Mouse (Mus musculus): ENCODE results near the gene Lrpap1. TPM values are rescaled to one million over a fixed set of nuclear protein-coding genes. Genes with fewer than 3 reads are reported as not detected.

Lrpap1 gene
- polyA plus RNA-seq, 1 experiment from 2014 or later: 77.9 TPM

DNA sequence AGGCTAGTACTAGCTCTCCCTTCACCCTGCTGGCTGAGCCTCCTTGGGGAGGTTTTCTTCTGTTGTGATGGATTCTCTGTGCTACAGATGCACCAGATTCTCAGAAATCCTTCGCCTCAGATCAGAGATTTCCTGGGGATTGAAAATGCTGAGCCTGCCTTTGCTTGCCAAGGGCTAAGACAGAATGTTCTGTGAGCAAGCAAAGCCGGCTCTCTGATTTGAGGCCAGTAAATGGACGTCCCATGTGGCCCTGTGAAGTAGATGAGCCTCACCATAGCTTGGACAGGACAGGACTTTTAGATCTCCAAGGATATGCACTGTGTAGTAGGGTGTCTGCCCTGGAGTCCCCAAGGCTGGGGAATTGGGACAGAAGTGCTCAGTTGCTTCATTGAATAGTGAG is 20.7 kb downstream of the Lrpap1 start:
- Histone ChIP-seq H3K4me1 (replicated peaks) (no peaks in the 10 kb centered on the region), H3K36me3 (replicated peaks) (no peaks in the 10 kb centered on the region), H3K4me3 (replicated peaks) (no peak overlapping the region), H3K4me2 (no peak overlapping the region), H3K9ac (no peak overlapping the region), H3K27ac (replicated peaks) (no peak overlapping the region), H3K27me3 (peaks cover 9% of the 10 kb centered on the region; the same call in 1 of the 2 replicates), H3K9me3 (replicated peaks) (no peaks in the 10 kb centered on the region)
- WGBS (ENCODE audit: insufficient replicate concordance): 57% methylated on average over 3 of the region's 3 CpGs
- no peak for ATAC-seq (ENCODE audit: insufficient read depth)

DNA sequence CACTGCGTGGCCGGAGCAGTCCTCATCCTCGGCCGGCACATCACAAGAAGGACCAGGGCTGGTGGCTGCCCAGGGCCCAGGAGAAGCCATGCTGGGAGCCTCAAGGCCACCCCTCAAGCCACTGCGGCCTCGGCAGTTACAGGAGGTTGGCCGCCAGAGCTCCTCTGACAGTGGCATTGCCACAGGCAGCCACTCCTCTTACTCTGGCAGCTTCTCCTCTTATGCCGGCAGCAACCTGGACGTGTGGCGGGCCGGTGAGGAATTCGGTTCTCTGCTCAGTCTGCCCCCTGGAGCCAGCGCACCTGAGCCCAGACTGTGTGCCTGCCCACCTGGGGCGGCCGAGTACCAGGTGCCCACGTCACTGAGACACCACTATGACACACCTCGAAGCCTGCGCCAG is 26.5 kb downstream of the Lrpap1 start:
- Histone ChIP-seq H3K4me1 (replicated peaks) (no peaks in the 10 kb centered on the region), H3K9ac (no peak overlapping the region), H3K4me2 (no peak overlapping the region), H3K9me3 (replicated peaks) (no peaks in the 10 kb centered on the region), H3K36me3 (replicated peaks) (no peaks in the 10 kb centered on the region), H3K4me3 (replicated peaks) (no peak overlapping the region), H3K27ac (replicated peaks) (no peak overlapping the region), H3K27me3 (peaks cover 22% of the 10 kb centered on the region)
- 42% methylated on average over 18 of the region's 18 CpGs for WGBS (ENCODE audit: insufficient replicate concordance)
- ATAC-seq (ENCODE audit: insufficient read depth): no peak

DNA sequence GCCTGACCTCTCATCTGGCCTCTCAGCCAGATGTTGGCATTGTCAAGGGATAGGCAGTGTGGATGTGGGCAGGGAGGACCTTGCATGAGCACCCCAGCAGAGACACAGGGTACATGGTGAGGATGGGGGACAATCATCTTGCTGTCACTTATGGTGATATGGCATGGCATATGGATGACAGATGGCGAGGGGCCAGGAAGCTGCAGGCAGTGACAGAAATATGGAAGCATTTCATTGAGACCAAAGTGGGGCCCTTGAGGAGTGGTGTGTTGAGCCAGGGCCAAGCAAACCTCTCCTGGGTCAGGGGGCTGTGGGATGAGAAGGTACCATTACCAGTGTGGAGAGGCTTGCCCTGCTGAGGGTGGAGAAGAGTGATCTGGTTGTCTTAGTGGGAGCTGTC is 29.2 kb downstream of the Lrpap1 start:
- Histone ChIP-seq H3K4me1 (replicated peaks) (no peaks in the 10 kb centered on the region), H3K4me3 (replicated peaks) (no peak overlapping the region), H3K9ac (no peak overlapping the region), H3K9me3 (replicated peaks) (no peaks in the 10 kb centered on the region), H3K27me3 (peaks cover 22% of the 10 kb centered on the region), H3K4me2 (no peak overlapping the region), H3K36me3 (replicated peaks) (no peaks in the 10 kb centered on the region), H3K27ac (replicated peaks) (no peak overlapping the region)
- ATAC-seq (ENCODE audit: insufficient read depth): no peak
- WGBS (ENCODE audit: insufficient replicate concordance): 51% methylated on average over 1 of the region's 1 CpGs

DNA sequence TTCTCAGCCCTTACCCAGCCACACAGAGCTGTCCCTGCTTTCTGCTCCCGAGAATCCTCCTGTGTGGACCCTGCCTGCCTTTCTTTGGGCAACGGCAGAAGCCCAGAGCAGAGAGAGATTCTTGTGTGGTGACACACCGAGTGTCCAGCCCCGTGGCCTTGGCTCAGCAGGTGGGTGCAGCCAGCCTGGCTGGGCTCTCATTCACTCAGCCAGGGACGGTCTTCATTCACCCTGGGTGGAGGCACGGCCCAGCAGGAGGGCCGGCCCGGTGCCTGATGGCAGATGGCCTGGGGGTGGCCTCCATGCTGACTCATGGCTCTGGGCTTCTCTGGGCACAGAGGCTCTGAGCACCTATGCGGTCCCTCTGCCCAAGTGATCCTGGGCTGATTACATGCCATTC is 31.6 kb downstream of the Lrpap1 start:
- H3K4me2 ChIP-seq: no peak overlapping the region
- H3K4me1 ChIP-seq (replicated peaks): no peaks in the 10 kb centered on the region
- no peaks in the 10 kb centered on the region for H3K9me3 ChIP-seq (replicated peaks)
- no peak overlapping the region for H3K9ac ChIP-seq
- ATAC-seq (ENCODE audit: insufficient read depth): no peak
- WGBS (ENCODE audit: insufficient replicate concordance): 65% methylated on average over 9 of the region's 9 CpGs
- no peak overlapping the region for H3K4me3 ChIP-seq (replicated peaks)
- H3K27me3 ChIP-seq: peaks cover 10% of the 10 kb centered on the region
- H3K27ac ChIP-seq (replicated peaks): no peak overlapping the region
- no peaks in the 10 kb centered on the region for H3K36me3 ChIP-seq (replicated peaks)

DNA sequence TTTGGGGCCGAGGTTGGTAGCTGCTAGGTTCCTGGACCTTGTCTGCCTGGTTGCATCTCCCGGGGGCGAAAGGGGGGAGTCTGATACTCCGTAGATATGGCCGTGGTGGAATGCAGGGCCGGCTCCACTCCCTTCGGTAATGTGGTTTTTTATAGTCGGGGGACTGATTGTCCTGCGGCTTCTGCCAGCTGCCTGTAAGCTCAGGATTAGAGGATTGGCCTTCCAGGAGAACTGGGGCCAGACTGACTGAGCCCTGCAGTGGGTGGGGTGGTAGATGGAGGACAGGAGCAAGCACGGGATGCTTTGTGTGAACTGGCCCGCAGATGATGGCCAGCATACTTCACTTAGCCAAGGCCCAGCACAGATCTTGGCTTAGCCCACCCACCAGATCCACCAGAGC is 32.3 kb downstream of the Lrpap1 start:
- ATAC-seq (ENCODE audit: insufficient read depth): no peak

DNA sequence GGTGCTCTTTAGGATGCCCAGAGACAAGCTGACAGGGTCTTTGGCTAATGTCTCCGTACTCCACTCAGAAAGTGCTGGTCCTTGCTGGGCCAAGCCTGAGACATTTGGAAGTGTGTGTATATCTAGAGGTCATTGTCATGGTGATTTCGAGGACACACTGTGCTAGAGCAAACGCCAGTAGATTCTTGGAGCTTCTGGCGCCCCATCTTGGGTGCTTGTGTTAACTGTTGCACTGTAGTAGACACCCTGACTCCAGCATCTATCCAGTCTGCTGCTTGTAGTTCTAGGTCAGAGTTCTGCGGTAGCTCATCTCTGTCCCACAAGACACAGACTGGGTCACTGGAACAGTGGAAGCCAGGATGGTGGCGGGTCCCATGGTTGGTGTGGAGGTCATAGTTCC is 33.7 kb downstream of the Lrpap1 start:
- no peak overlapping the region for H3K4me2 ChIP-seq
- no peaks in the 10 kb centered on the region for H3K36me3 ChIP-seq (replicated peaks)
- H3K27ac ChIP-seq (replicated peaks): no peak overlapping the region
- no peak overlapping the region for H3K9ac ChIP-seq
- H3K4me3 ChIP-seq (replicated peaks): no peak overlapping the region
- no peaks in the 10 kb centered on the region for H3K27me3 ChIP-seq
- ATAC-seq (ENCODE audit: insufficient read depth): no peak
- H3K4me1 ChIP-seq (replicated peaks): no peaks in the 10 kb centered on the region
- WGBS (ENCODE audit: insufficient replicate concordance): 72% methylated on average over 6 of the region's 6 CpGs
- H3K9me3 ChIP-seq (replicated peaks): no peaks in the 10 kb centered on the region

More for the DNA sequence above, 32.3 kb downstream of the Lrpap1 start:
- Histone ChIP-seq H3K4me3 (replicated peaks) (no peak overlapping the region), H3K4me2 (no peak overlapping the region), H3K9me3 (replicated peaks) (no peaks in the 10 kb centered on the region), H3K27ac (replicated peaks) (no peak overlapping the region), H3K9ac (no peak overlapping the region), H3K36me3 (replicated peaks) (no peaks in the 10 kb centered on the region), H3K4me1 (replicated peaks) (no peaks in the 10 kb centered on the region), H3K27me3 (peaks cover 2% of the 10 kb centered on the region; the same call in 1 of the 2 replicates)
- 69% methylated on average over 11 of the region's 11 CpGs for WGBS (ENCODE audit: insufficient replicate concordance)

DNA sequence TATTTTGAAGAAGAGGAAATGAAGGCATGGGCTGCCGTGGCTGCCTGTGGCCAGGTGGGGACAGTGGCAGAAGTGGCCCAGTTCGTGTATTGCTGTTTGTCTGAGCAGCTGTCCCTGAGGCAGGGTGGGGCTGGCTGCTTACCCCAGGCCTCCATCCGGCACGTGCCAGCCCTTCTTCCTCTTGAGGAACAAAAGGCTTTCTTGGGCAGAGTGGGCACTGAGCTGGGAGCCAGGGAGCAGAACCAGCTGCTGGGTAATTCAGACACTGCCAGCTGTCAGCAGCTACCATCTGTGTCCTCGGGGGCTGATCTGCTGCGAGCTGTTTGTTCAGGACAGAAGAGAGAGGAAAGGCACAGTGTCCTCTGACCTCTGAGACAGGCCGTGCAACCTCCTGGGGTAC is 34.6 kb downstream of the Lrpap1 start:
- H3K4me1 ChIP-seq (replicated peaks): no peaks in the 10 kb centered on the region
- no peak overlapping the region for H3K27ac ChIP-seq (replicated peaks)
- H3K9ac ChIP-seq: no peak overlapping the region
- no peaks in the 10 kb centered on the region for H3K9me3 ChIP-seq (replicated peaks)
- H3K36me3 ChIP-seq (replicated peaks): no peaks in the 10 kb centered on the region
- no peaks in the 10 kb centered on the region for H3K27me3 ChIP-seq
- H3K4me3 ChIP-seq (replicated peaks): no peak overlapping the region
- no peak for ATAC-seq (ENCODE audit: insufficient read depth)
- no peak overlapping the region for H3K4me2 ChIP-seq
- 49% methylated on average over 7 of the region's 7 CpGs for WGBS (ENCODE audit: insufficient replicate concordance)

DNA sequence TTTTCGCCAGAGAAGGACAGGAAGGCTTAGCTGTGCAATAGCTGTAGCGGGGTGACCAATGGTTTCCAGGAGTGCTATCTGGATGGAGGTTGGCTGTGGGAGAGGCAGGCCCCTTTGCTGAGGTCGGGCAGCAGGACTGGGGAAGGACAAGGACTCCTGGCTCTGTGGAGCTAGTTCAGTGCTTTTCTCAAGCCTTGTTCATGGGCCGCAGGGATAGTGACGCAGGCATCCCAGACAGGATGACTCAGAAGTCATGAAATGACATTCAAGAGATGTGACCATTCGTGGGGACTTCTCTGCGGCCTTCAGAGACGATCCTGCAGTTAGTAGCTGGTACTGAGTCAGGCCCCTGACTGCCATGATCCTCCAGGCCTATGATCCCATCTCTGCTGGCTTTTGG is 35.3 kb downstream of the Lrpap1 start:
- Histone ChIP-seq H3K9ac (no peak overlapping the region), H3K9me3 (replicated peaks) (no peaks in the 10 kb centered on the region), H3K4me3 (replicated peaks) (no peak overlapping the region), H3K27me3 (no peaks in the 10 kb centered on the region), H3K36me3 (replicated peaks) (no peaks in the 10 kb centered on the region), H3K4me2 (no peak overlapping the region), H3K27ac (replicated peaks) (no peak overlapping the region), H3K4me1 (replicated peaks) (no peaks in the 10 kb centered on the region)
- ATAC-seq (ENCODE audit: insufficient read depth): no peak
- WGBS (ENCODE audit: insufficient replicate concordance): 58% methylated on average over 8 of the region's 8 CpGs

DNA sequence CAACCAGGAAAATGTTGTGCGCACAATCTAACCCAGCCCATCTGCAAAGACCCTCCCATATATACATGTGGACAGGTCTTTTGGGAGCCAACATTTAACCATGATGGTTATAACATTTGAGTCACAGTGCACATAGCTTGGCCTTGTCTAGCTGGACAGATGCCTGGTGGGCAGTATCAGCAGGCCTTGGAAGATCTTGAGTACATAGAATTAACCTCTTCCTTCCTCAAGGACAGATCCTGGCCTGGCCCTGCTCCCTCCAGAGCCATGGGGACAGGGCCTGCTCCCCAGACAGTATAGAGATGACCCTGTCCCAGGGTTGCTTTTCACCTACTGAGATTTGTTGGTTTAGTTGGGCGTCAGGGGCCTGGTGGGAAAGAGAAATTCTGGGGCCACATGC is 35.7 kb downstream of the Lrpap1 start:
- Histone ChIP-seq H3K4me3 (replicated peaks) (no peak overlapping the region), H3K4me2 (no peak overlapping the region), H3K27me3 (no peaks in the 10 kb centered on the region), H3K27ac (replicated peaks) (no peak overlapping the region), H3K4me1 (replicated peaks) (no peaks in the 10 kb centered on the region), H3K9ac (no peak overlapping the region), H3K36me3 (replicated peaks) (no peaks in the 10 kb centered on the region), H3K9me3 (replicated peaks) (no peaks in the 10 kb centered on the region)
- no peak for ATAC-seq (ENCODE audit: insufficient read depth)
- WGBS (ENCODE audit: insufficient replicate concordance): 64% methylated on average over 2 of the region's 2 CpGs

DNA sequence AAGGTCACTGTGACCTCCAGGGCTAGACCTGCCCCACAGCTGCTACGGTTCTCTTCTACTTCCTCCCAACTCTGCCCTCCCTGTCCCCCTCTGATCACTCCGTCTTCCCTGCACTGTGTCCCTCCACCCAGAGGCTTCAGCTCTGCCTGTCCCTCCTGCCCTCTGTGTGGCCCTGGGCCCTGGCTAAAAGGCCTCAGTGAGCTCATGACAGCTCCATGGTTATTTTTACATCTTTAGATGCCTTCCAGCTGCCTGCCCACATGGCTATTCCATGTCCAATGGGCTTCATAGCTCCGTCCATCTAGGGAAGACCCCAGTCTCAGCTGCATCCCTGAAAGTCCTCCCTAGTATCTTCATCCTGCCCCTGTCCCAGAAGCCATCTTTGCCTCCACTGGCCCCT is 45.5 kb downstream of the Lrpap1 start:
- 37% methylated on average over 3 of the region's 3 CpGs for WGBS (ENCODE audit: insufficient replicate concordance)
- no peak overlapping the region for H3K9ac ChIP-seq
- H3K4me3 ChIP-seq (replicated peaks): no peak overlapping the region
- 0 out of 2 replicates have a peak, but pooled peaks cover 9% of the 10 kb centered on the region for H3K4me1 ChIP-seq (replicated peaks)
- H3K36me3 ChIP-seq (replicated peaks): no peaks in the 10 kb centered on the region
- no peaks in the 10 kb centered on the region for H3K9me3 ChIP-seq (replicated peaks)
- no peak for ATAC-seq (ENCODE audit: insufficient read depth)
- H3K27ac ChIP-seq (replicated peaks): no peak overlapping the region
- no peak overlapping the region for H3K4me2 ChIP-seq
- H3K27me3 ChIP-seq: peaks cover 54% of the 10 kb centered on the region

DNA sequence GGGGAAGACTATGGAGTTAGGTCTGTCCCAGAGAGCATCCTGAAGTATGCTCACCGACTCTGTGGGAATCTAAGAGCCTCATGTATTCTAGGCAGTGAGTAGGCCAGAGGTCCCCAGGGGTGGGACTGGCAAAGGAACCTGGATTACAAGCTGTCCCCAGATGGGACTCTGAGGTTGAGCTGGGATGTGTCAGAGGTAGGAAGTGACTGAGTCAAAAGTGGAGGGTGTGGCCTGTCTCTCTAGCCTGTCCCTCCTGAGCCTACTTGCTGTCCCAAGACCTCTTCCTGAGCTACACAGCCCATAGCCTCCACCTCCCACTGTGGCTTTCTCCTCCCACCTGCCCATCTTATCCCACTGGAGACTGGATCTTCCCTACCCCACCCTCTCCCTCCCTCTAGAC is 47.4 kb downstream of the Lrpap1 start:
- Histone ChIP-seq H3K27ac (replicated peaks) (no peak overlapping the region), H3K9ac (no peak overlapping the region), H3K36me3 (replicated peaks) (no peaks in the 10 kb centered on the region), H3K9me3 (replicated peaks) (no peaks in the 10 kb centered on the region), H3K4me1 (replicated peaks) (0 out of 2 replicates have a peak, but pooled peaks cover 9% of the 10 kb centered on the region), H3K4me3 (replicated peaks) (no peak overlapping the region), H3K27me3 (peaks cover 68% of the 10 kb centered on the region), H3K4me2 (no peak overlapping the region)
- ATAC-seq (ENCODE audit: insufficient read depth): no peak
- 39% methylated on average over 1 of the region's 1 CpGs for WGBS (ENCODE audit: insufficient replicate concordance)

DNA sequence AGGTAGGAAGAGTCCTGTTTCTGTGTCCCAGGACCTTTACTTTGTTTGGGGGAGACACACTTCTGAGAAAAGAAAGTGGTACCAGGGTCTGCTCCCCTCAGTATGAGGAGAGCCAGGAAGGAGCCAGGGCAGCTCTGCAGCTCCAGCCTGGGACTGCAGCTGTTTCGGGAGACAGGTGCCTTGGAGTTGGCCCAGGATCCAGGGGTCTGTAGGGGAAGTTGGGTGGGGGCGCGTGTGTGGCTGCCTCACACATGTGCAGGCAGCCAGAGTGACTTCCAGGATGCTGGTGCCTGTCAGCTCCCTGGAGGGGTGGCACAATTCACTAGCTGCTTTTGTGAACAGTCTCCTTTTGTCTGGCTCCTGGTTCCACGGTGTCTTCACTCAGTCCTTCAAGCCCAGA is 48.0 kb downstream of the Lrpap1 start:
- Histone ChIP-seq H3K36me3 (replicated peaks) (no peaks in the 10 kb centered on the region), H3K9ac (no peak overlapping the region), H3K4me1 (replicated peaks) (0 out of 2 replicates have a peak, but pooled peaks cover 9% of the 10 kb centered on the region), H3K4me3 (replicated peaks) (no peak overlapping the region), H3K4me2 (peak overlapping the region; percentile 65; the same call in 1 of the 2 replicates), H3K27me3 (peaks cover 70% of the 10 kb centered on the region), H3K27ac (replicated peaks) (no peak overlapping the region), H3K9me3 (replicated peaks) (no peaks in the 10 kb centered on the region)
- no peak for ATAC-seq (ENCODE audit: insufficient read depth)
- WGBS (ENCODE audit: insufficient replicate concordance): 10% methylated on average over 4 of the region's 4 CpGs

Data from liver, embryonic 15.5 days (tissue).